Mouse (Mus musculus) stomach, embryonic 15.5 days (tissue): ENCODE data around the gene AY358078. TPM values are rescaled to one million over a fixed set of nuclear protein-coding genes. Genes with fewer than 3 reads are reported as not detected.
"Not testable (repeated sequence)": the region's sequence is repeated elsewhere in the genome, so short reads cannot be mapped to it uniquely, and the experiment has no call there.

Source experiments
- ATAC-seq: fragments of 200-750 bp; cut with Nextera tagmentation; 2 replicates; pipeline ENCODE4 v1.8.0; 2017; ENCODE audit warnings: low read depth, moderate number of reproducible peaks, moderate TSS enrichment; ENCODE audit not compliant: insufficient read depth, low FRiP score
- H3K27ac ChIP-seq: fragments of 300-500 bp; sonication (generic); 2 replicates; pipeline ENCODE4 v1.5.1; 2015; ENCODE audit warnings: mild to moderate bottlenecking, inconsistent platforms
- H3K27me3 ChIP-seq: fragments of 300-500 bp; sonication (generic); replicated peaks from 2 replicates; pipeline ENCODE4 v1.6.1; 2015; ENCODE audit warnings: inconsistent platforms
- H3K36me3 ChIP-seq: fragments of 300-500 bp; sonication (generic); 2 replicates; pipeline ENCODE4 v1.6.1; 2015; ENCODE audit warnings: inconsistent platforms
- H3K4me1 ChIP-seq: fragments of 300-500 bp; sonication (generic); 2 replicates; pipeline ENCODE4 v1.6.1; 2015; ENCODE audit warnings: inconsistent platforms
- H3K4me2 ChIP-seq: fragments of 300-500 bp; sonication (generic); 2 replicates; pipeline ENCODE4 v1.6.1; 2015; ENCODE audit warnings: mild to moderate bottlenecking, inconsistent platforms
- H3K4me3 ChIP-seq: fragments of 300-500 bp; sonication (generic); replicated peaks from 2 replicates; pipeline ENCODE4 v1.5.1; 2015; ENCODE audit warnings: inconsistent platforms
- H3K9ac ChIP-seq: fragments of 300-500 bp; sonication (generic); 2 replicates; pipeline ENCODE4 v1.6.1; 2015; ENCODE audit warnings: inconsistent platforms
- H3K9me3 ChIP-seq: fragments of 300-500 bp; sonication (generic); 2 replicates; pipeline ENCODE4 v1.6.1; 2016; ENCODE audit warnings: inconsistent platforms
- WGBS: fragments of 180-500 bp; shearing (Covaris S2); methylation state at CpG from one replicate; pipeline ENCODE4 v1.1.7; 2015; 5-methylcytosine and 5-hydroxymethylcytosine counted together
- polyA plus RNA-seq: library from polyadenylated mRNA; unstranded; fragments of >200 nt; fragmentation: Nextera tagmentation; extraction: Ambion mirVana; gene quantifications from 2 replicates; pipeline ENCODE4 v1.2.1, GENCODE M21; 2015

The AY358078 gene
- polyA plus RNA-seq, result not detected in 2 replicates

DNA sequence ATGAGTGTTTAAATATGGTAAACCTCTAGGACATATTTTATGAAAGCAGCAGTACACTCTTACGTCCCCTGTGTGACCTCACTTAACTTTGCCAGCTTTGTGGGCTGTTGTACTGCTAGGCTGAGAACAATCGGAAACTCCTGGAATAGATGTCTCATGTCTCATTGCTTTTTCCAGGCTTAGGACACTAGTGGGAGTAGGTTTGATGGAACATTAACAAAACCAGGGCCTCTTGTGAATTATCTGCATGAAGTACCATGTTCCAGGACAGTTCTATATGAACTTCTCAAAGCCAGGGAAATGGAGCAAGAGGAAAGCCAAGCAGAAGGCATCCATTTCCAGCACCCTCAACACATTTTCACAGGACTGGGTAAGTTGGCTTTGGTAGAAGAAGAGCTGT is at the start of gene AY358078:
Gene AY358078, plus strand, starts transcription at position 301 of the 400 bp plus-strand sequence.
- no peaks in the 10 kb centered on the region for H3K36me3 ChIP-seq
- H3K9ac ChIP-seq, result no peak within 1 kb of the TSS
- H3K4me3 ChIP-seq, result no peak within 1 kb of the TSS
- no peaks in the 10 kb centered on the region for H3K27me3 ChIP-seq
- WGBS, result 75% methylated on average over 2 of the region's 2 CpGs
- no peaks in the 10 kb centered on the region for H3K9me3 ChIP-seq
- H3K27ac ChIP-seq, result no peak within 1 kb of the TSS
- H3K4me2 ChIP-seq, result no peak within 1 kb of the TSS
- no peak for ATAC-seq
- no peaks in the 10 kb centered on the region for H3K4me1 ChIP-seq

DNA sequence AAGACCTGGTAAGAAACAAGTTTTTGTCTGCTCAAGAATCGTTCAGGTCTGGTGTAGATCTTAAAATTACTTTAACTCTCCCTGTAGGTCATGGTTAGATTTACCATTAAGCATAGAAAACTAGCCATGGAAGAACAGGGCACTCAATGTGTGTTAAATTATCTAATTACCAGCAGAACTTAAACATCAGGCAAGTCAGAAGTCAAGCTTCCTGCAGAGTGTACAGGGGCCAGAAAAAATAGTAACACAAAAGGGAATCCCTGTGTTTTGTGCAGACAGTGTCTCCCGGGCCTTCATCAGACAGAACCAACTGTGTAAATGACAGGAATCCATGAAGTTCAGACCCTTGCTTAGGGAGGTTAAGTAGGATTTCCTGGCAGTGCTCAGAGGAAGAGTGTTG is 43.9 kb upstream of the AY358078 start:
- H3K27me3 ChIP-seq, result no peaks in the 10 kb centered on the region
- no peak overlapping the region for H3K9ac ChIP-seq
- no peaks in the 10 kb centered on the region for H3K4me1 ChIP-seq
- no peak overlapping the region for H3K4me3 ChIP-seq
- H3K36me3 ChIP-seq, result no peaks in the 10 kb centered on the region
- H3K27ac ChIP-seq, result no peak overlapping the region
- H3K4me2 ChIP-seq, result no peak overlapping the region
- WGBS, result 74% methylated on average over 2 of the region's 2 CpGs
- H3K9me3 ChIP-seq, result no peaks in the 10 kb centered on the region
- no peak for ATAC-seq

GRCm38 (mm10) chr14:51771378-51771777 is 28.5 kb upstream of the AY358078 start:
- H3K9ac ChIP-seq, H3K27ac ChIP-seq: not testable (repeated sequence)
- 56% methylated on average over 1 of the region's 1 CpGs for WGBS

DNA sequence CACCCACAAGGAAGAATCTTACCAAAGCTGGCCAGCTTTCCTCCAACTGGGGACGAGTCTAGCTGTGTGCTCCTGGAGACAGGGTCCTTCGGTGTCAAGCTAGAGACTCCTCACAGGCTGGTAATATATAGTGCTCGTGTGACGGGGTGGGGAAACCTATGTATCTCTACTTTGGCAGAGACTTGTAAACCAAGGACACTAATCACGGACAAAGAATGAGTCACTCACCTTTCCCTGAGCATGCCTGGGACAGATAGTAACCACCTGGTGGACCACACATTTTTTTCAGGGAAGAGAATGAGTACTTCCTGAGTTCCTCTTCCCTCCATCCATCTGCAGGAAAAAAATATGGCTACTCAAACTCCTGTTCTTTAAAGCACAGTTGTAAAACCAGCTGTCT is 26.4 kb upstream of the AY358078 start, which contains the start of gene Ang4:
Gene Ang4, minus strand, starts transcription at position 101 of the 400 bp plus-strand sequence.
- H3K9me3 ChIP-seq, result no peaks in the 10 kb centered on the region
- H3K27ac ChIP-seq, result no peak within 1 kb of the TSS
- 59% methylated on average over 5 of the region's 5 CpGs for WGBS
- no peak within 1 kb of the TSS for H3K4me2 ChIP-seq
- H3K27me3 ChIP-seq, result no peaks in the 10 kb centered on the region
- H3K36me3 ChIP-seq, result no peaks in the 10 kb centered on the region
- H3K4me1 ChIP-seq, result no peaks in the 10 kb centered on the region
- no peak within 1 kb of the TSS for H3K4me3 ChIP-seq
- no peak for ATAC-seq
- no peak within 1 kb of the TSS for H3K9ac ChIP-seq

More at GRCm38 (mm10) chr14:51771378-51771777, 28.5 kb upstream of the AY358078 start:
- not testable (repeated sequence) for H3K4me2 ChIP-seq, H3K4me3 ChIP-seq, ATAC-seq, H3K4me1 ChIP-seq, H3K27me3 ChIP-seq, H3K36me3 ChIP-seq, H3K9me3 ChIP-seq

GRCm38 (mm10) chr14:51777791-51778190 is 22.1 kb upstream of the AY358078 start:
- no peak overlapping the region for H3K4me3 ChIP-seq
- H3K4me1 ChIP-seq, result no peaks in the 10 kb centered on the region
- H3K27me3 ChIP-seq, result no peaks in the 10 kb centered on the region
- H3K9ac ChIP-seq, result no peak overlapping the region
- no peak overlapping the region for H3K4me2 ChIP-seq
- H3K9me3 ChIP-seq, result no peaks in the 10 kb centered on the region
- 97% methylated on average over 1 of the region's 1 CpGs for WGBS
- no peak overlapping the region for H3K27ac ChIP-seq
- no peaks in the 10 kb centered on the region for H3K36me3 ChIP-seq
- ATAC-seq, result no peak

DNA sequence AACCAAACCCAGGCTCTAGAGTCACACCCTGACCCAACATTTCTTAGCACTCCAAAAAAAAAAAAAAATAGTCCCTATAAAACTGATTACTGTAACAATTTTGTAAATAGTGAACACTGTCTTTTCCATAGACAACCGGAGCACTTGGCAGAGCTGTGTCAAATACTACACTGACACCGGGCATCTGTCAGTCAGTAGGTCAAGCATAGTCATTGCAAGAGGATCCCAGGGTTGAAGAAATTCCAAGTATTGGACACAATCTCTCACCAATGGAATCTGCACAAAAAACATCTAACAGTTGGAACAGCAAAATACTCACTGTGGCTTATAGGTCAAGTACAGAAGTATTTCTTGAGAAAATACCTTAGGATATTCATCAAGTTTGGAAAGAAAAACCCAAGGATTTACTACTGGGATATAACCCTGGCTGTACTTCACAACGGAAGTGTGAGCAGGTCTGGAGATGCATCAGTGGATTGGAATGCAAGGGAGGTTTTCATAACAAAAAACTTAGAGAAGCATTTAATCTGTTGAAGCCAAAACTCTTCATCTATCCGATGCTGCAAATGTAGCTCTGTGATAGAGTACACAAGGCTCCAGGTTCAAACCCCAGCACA is 20.9 kb upstream of the AY358078 start:
- 75% methylated on average over 4 of the region's 4 CpGs for WGBS
- Histone ChIP-seq H3K9me3 (no peaks in the 10 kb centered on the region), H3K36me3 (no peaks in the 10 kb centered on the region), H3K27me3 (no peaks in the 10 kb centered on the region), H3K4me1 (no peaks in the 10 kb centered on the region), H3K4me3 (no peak overlapping the region), H3K27ac (no peak overlapping the region), H3K9ac (no peak overlapping the region), H3K4me2 (no peak overlapping the region)
- ATAC-seq, result no peak

- Histone ChIP-seq H3K4me2 (no peak overlapping the region), H3K9ac (no peak overlapping the region), H3K4me1 (no peaks in the 10 kb centered on the region), H3K4me3 (no peak overlapping the region), H3K9me3 (no peaks in the 10 kb centered on the region), H3K36me3 (no peaks in the 10 kb centered on the region), H3K27ac (no peak overlapping the region), H3K27me3 (no peaks in the 10 kb centered on the region)
- no peak for ATAC-seq
- WGBS, result 74% methylated on average over 4 of the region's 4 CpGs
These were observed 13.5 kb upstream of the AY358078 start for GRCm38 (mm10) chr14:51786335-51786734.

- H3K9me3 ChIP-seq, result no peaks in the 10 kb centered on the region
- H3K4me2 ChIP-seq, result no peak overlapping the region
- H3K36me3 ChIP-seq, result no peaks in the 10 kb centered on the region
- H3K27ac ChIP-seq, result no peak overlapping the region
- H3K4me3 ChIP-seq, result no peak overlapping the region
- H3K9ac ChIP-seq, result no peak overlapping the region
- WGBS, result 86% methylated on average over 5 of the region's 5 CpGs
- H3K4me1 ChIP-seq, result no peaks in the 10 kb centered on the region
- no peaks in the 10 kb centered on the region for H3K27me3 ChIP-seq
- no peak for ATAC-seq
These were observed 12.8 kb upstream of the AY358078 start for GRCm38 (mm10) chr14:51787061-51787460.

DNA sequence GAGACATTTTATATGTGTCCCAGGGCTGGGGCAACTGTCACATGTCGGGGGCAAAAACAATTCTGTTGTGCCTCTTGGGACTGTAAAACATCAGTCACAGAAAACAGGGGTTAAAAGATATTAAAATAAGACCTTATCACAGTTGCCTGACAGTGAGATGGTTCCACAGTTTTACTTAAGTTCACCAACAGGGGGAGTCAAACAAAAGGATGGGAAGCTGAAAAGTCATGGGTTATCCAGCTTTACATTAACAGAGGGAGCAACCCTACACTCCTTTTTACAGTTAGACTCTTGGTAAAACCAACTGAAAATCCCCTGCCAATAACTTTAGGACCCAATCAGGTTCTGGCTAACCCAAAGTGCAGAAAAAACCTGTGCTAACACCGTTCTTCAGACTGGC is 10.7 kb upstream of the AY358078 start:
- H3K27ac ChIP-seq, result no peak overlapping the region
- H3K4me3 ChIP-seq, result no peak overlapping the region
- no peak for ATAC-seq
- H3K9ac ChIP-seq, result no peak overlapping the region
- H3K4me2 ChIP-seq, result no peak overlapping the region
- H3K36me3 ChIP-seq, result no peaks in the 10 kb centered on the region
- H3K9me3 ChIP-seq, result no peaks in the 10 kb centered on the region
- H3K4me1 ChIP-seq, result no peaks in the 10 kb centered on the region
- H3K27me3 ChIP-seq, result no peaks in the 10 kb centered on the region
- WGBS, result 73% methylated on average over 2 of the region's 2 CpGs

- Histone ChIP-seq H3K27me3 (no peaks in the 10 kb centered on the region), H3K4me3 (no peak overlapping the region), H3K4me2 (no peak overlapping the region), H3K36me3 (no peaks in the 10 kb centered on the region), H3K27ac (no peak overlapping the region), H3K4me1 (no peaks in the 10 kb centered on the region), H3K9me3 (no peaks in the 10 kb centered on the region), H3K9ac (no peak overlapping the region)
- ATAC-seq, result no peak
- 62% methylated on average over 2 of the region's 2 CpGs for WGBS
These were observed 5.7 kb upstream of the AY358078 start for GRCm38 (mm10) chr14:51794106-51794505.

DNA sequence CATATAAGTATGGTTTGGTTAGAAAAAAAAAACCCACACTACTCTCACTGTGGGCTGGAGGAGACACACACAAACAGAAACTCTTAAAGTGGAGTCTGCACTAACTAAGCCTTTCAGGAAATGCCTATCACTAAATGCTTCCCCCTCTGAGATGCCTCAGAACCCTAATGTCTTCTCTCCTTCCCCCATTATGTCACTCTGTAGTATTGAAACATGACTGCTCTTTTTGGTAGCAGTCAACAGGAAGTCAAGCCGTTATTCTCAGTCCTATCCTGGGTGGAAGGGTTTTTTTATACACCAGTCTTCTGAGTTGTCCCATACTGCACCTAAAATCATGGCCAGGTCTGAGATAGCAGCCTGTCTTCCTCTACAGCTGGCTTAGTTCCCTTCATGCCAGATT is 26.8 kb downstream of the AY358078 start:
- Histone ChIP-seq H3K4me1 (no peaks in the 10 kb centered on the region), H3K36me3 (no peaks in the 10 kb centered on the region), H3K4me3 (no peak overlapping the region), H3K4me2 (no peak overlapping the region), H3K9me3 (no peaks in the 10 kb centered on the region), H3K9ac (no peak overlapping the region), H3K27me3 (no peaks in the 10 kb centered on the region), H3K27ac (no peak overlapping the region)
- ATAC-seq, result no peak
- WGBS, result 41% methylated on average over 1 of the region's 1 CpGs

DNA sequence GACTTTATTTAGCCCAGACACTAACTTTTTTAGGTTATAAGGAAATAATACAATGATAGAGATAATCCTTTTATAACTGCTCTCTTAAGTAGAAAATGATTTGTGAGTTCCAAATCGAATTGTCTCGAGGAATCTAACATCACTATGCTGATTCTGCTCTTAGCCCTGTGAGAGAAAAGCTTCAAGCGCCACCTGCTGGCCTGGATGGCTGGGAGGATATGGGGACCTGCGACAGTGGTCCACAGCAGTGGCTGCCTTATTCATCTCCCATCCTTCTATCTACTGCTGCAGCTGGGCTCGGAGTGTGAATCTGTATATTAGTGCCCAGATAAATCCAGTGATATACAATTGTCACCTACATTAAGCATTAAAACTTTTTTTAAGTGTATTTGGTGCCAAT is 28.0 kb downstream of the AY358078 start:
- 27% methylated on average over 5 of the region's 5 CpGs for WGBS
- not testable (repeated sequence) for H3K4me2 ChIP-seq

DNA sequence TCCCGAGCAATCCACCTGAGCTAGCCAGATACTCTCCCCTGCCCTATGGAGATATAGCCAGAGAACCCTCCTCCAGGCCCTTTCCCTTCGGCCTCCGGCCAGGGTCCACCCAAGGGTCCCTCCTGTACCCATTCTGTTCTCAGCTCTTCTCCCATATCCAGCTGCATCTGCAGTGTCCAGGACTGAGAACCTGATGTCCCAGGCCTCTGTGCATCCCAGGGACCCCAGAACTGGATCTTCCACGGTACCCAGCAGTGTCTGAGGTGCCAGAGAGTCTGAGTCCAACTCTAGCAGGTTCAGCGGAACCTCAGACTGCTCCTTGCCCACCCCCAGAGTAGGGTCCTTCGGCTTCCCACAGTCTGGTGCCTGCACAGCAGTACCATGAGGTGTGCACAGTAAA is 29.3 kb downstream of the AY358078 start:
- Histone ChIP-seq H3K27ac (no peak overlapping the region), H3K36me3 (no peaks in the 10 kb centered on the region), H3K9me3 (no peaks in the 10 kb centered on the region), H3K4me1 (no peaks in the 10 kb centered on the region), H3K4me2 (no peak overlapping the region), H3K9ac (no peak overlapping the region), H3K27me3 (no peaks in the 10 kb centered on the region), H3K4me3 (no peak overlapping the region)
- ATAC-seq, result no peak
- WGBS, result 77% methylated on average over 6 of the region's 6 CpGs

More for the DNA sequence above, 28.0 kb downstream of the AY358078 start:
- H3K27ac ChIP-seq, H3K36me3 ChIP-seq, H3K4me3 ChIP-seq, ATAC-seq, H3K9me3 ChIP-seq, H3K27me3 ChIP-seq, H3K9ac ChIP-seq, H3K4me1 ChIP-seq: not testable (repeated sequence)
